Mouse (Mus musculus): Measurements from ENCODE around the gene Ldb3.
A peak's percentile ranks its signal among the peaks of the same experiment; 100 is the strongest.

The Ldb3 gene

GRCm38 (mm10) chr14:34505309-34505708, 83.2 kb downstream of the Ldb3 start:
- no peak for DNase-seq

- DNase-seq: no peak
Observed at GRCm38 (mm10) chr14:34504377-34504776, 84.1 kb downstream of the Ldb3 start.

- no peak for DNase-seq
Observed at GRCm38 (mm10) chr14:34503759-34504158, 84.7 kb downstream of the Ldb3 start.

DNA sequence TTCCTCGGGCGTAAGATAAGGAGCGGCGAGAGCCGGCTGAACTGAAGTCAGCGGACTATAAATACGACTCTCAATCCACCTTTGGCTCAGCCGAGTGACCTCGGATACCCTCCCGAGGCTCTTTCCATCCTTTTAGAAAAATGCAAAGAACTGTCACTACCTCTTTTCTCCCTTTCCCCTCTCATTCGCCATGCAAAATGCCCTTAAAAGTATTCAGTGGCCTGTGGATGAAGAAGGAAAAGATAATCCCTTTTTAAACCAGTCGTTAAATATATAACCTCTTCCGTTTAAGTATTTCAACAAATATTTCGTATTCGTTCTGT, 85.2 kb downstream of the Ldb3 start, which contains the start of gene Bmpr1a:
Bmpr1a (minus strand) TSS at position 17 of the 323 bp plus-strand sequence.
- DNase-seq: no peak

DNA sequence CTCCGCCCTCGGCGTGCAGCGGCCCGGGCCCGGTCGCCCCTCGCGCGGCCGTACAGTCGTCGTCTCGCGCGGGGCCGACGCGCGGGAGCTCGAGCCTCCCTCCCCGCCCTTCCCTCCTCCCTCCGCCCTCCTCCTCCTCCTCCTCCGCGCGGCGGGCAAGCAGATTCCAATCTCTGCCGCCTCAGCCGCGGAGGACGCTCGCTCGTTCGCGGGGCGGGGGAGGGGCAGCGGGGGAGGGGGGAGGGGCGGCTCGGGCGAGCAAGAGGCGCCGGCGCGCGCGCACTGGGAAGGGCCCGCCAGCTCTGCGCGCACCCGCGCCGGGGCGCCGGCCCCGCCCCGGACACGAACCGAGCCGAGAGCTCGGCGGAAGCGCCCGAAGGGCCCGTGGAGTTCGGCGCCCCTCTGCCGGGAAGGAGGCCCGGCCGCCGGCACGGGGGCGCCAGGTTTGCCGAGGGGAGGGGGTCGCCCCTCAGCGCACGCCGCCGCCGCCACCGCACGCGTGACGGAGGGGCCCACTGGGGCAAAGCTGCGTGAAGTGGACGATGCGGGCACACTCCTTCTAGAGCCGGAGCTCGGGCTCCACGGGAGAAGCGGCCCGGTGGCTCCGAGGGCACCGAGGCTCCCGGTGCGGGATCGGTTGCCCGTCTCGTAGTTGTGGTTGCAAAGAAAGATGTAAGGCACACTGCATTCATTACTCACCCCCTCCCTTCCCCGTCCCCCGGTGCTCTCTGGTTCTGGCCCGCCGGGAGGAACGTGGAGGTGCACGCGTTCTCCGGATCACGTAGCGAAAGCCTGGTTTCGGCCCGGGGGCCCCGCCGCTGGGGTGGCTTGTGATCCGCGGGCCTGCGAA, 85.8 kb downstream of the Ldb3 start:
- DNase-seq: peak; percentile 90

DNA sequence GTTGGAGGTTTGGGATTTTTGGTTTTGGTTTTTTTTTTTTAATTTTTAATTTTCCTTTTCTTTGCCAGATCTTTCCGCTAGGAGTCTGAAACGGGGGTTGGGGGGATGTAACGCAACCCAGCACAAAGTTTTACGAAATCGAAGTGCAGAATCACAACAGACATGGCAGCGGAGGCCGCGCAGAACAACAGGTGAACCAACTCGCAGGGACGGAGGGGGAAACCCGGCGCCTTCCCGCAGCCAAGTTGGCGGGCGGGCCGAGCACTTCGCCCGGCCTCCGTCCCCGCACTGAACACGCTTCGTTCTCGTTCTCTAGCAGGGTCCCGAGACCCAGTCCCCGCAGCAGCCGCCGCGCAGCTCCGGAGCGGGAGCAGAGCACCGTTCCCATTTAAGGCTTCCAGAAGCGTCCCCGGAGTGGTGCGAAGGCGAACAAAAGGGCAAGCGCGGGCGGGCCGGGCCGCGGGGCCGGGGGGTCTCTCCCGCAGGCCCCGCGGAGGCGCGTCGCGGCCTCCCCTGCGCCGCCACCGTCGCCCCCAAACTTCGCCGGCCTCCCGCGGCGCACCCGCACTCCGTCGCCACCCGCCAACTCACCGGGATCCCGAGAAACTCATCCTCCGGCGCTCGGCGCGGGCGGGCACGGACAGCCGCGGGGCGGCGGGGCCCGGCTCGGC, 86.5 kb downstream of the Ldb3 start:
- DNase-seq: peak; percentile 72

GRCm38 (mm10) chr14:34501447-34501803, 87.1 kb downstream of the Ldb3 start:
- no peak for DNase-seq

- DNase-seq: no peak
Observed at GRCm38 (mm10) chr14:34500309-34500708, 88.2 kb downstream of the Ldb3 start.

DNA sequence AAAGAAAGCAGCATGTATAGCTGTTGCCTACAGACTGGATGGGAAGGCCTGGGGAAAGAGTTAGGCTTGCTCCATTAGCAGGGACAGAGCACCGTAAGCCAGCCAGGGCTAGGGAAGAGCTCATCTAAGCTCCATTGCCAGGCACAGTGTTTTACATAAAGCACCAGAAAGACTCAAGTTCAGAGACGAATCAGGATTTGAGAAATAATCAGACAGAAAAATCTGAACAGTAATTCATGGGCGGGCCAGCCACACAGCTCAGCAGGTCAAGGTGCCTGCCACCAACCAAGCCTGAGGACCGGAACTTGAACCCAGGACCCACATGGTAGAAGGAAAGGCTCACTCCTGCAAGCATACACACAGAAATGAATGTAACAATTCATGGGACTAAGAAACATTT, 88.8 kb downstream of the Ldb3 start:
- DNase-seq: no peak

DNA sequence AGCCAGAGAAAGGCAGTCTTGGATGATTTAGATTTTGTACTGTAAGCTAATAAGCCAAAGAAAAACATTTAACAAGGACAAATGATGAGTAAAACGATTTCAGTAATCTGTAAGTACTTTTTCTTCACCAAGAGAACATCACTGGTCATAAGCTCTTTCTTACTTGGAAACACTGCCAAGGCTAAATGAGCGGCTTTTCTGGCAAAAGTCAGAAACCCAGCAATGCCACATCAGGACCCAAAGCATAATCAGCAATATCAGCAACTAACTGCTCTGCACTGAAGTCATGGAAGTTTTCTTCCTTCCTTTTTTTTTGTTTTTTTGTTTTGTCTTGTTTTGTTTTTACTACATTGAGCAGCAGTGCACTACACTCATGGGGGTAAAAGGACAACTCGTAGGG, 91.1 kb downstream of the Ldb3 start:
- no peak for DNase-seq

DNA sequence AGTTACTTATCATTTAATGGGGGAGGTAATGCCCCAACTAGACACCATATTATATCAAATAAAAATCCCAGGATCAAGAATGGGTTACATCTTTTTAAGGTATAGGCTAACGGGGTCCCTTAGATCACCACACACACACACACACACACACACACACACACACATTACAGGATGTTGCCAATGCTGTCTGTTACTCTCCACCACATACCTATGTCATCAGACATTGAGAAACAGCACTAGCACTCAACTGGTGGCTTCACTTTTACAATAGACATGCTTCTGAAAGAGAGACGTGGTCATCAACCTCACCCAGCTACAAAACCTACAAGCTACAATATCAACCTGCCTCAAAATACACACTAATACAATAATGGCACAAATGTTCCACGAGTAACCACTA, 94.8 kb downstream of the Ldb3 start:
- no peak for DNase-seq

DNA sequence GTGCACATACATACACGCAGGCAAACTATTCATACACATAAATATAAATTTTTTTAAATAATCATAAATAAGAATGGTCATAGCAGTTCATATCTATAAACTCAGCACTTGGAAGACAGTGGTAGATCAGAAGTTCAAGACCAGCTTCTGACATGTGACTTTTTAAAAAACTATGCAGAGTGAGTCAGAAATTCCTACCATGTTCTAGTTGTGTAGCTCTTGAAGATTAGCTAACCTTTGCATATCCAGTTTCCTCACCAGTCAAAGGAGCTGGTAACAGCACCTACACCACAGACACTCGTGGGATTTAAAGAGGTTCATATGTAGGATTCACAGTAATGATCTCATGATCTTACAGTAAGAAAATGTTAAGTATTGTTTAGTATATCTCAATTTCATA, 95.8 kb downstream of the Ldb3 start:
- no peak for DNase-seq

DNA sequence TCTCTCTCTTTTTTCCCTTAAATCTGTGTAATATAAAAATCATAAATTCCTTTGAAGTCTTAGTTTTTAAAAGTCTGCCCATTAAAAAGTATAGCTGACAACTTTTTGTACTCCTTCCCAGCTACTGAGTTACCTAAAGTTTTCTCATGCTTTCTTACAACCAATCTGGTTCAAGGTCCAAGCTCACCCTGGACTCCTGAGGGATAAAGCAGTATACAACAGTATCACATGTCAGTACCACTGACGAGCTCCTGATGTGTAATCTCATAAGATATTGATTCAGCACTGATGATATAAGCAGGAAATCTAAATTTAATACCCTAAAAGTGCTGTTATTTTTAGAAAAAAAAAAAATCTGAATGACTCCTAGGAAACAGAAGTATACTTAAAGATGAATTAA, 97.5 kb downstream of the Ldb3 start:
- DNase-seq: no peak

GRCm38 (mm10) chr14:34489928-34490327, 98.6 kb downstream of the Ldb3 start:
- no peak for DNase-seq

DNA sequence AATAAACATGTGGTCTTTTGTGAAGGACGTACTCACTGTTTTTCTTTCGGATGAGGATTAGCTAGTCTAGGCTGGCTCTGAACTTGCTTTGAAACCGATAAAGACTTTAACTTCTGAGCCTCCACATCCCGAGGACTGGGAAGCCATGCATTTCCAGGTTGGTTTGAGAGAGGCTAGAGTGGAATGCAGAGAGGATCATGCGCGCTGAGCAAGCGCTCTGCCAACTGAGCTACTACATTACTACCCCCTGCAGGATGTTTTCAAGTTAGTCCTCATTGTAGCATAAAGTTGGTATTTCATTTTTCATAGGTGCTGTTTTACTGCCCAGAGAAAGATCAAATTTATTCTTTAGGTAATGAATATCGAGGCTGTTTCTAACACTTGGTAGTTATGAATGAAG, 102.3 kb downstream of the Ldb3 start:
- DNase-seq: no peak

GRCm38 (mm10) chr14:34483469-34484341, 104.8 kb downstream of the Ldb3 start:
- no peak for DNase-seq
